Mouse (Mus musculus): ENCODE measurements at regions not wholly inside any gene's neighbourhood (a gene's known extent, or its start where the extent isn't known, plus 50 kb on each side); places are given as distances from the start of the nearest gene placed in this dataset.

DNA sequence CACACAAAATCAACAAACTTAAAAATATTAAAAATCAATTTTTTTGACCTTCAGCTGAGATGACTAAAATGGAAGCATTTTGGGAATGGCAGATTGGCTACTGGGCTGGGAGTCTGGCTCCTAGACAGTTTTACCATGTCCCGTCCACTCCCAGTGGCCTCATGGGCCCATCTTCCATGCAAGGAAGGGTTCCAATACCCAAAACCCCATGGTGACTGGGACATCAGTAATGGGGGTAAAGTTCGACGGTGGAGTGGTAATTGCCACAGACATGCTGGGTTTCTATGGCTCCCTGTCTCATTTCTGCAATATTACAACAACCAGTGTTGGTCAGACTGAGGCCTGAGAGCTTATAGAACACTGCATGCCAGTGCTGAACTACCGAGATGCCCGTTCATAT is 82.2 kb downstream of the Il20rb start:
- no peak for DNase-seq (ENCODE audit: low read depth, low spot score)

DNA sequence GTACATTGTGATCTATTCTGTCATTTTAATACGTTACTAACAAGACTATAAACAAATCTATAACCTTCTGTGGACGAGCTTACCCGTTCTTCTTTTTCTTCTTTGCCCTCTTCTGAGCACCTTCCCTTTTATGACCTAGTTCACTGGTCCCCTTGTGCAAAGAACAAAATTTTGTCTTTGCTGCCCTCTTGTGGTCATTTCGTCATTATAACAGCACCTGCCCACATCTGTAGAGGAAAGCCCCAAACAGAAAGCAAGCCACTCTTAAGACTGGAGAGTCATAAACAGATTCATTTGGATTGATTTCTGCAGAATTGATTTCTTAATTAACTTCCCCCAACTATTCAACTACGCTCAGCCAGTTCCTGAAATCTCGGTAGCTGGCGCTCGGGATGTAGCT is 86.2 kb downstream of the Il20rb start:
- peak; percentile 32 for DNase-seq (ENCODE audit: low read depth, low spot score)

DNA sequence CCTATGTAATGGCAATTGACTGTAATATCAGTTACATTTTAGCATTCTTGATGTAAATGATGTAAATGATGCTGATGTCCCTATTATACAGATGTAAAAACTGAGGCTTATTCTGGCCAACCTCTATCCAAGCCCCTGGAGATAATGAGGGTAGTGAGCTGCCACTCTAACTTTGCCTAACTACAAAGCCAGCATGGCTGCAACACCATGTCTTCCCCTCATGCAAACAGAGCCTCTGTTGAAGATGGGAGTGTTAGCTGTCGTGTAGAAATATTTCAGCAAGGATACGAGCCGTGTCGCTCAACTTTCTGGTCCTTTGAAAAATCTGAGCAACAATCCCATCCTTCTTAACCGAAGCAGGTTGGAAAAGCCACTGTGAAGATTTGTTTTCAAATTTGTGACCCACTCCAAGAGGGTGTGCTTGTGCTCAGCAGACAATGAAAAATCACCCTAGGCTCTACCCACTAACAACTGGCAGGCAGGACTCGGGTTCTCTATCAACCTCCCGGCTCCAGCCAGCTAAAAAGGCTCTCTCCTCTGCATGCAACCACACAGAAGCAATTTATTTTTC is 90.2 kb downstream of the Il20rb start:
- no peak for DNase-seq (ENCODE audit: low read depth, low spot score)

DNA sequence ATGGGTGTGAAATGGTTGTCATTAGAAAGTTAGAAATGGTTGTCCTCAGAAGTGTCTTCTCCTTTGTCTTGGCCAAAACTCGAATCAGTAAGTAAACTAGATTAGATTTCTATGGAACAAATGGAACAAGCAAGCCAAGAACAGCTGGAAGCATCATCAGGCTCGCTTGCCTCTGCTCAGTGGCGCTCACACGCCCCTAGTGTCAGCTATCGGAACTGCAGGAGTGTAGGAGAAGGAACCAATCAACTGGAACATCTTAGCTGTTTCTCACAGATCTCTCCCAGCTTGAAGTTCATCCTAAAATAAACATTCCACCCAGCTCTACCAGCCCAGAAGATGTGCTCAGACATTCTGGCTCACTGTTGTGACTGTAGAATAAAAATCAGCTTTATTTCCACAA is 90.9 kb downstream of the Il20rb start:
- DNase-seq (ENCODE audit: low read depth, low spot score) = no peak

DNA sequence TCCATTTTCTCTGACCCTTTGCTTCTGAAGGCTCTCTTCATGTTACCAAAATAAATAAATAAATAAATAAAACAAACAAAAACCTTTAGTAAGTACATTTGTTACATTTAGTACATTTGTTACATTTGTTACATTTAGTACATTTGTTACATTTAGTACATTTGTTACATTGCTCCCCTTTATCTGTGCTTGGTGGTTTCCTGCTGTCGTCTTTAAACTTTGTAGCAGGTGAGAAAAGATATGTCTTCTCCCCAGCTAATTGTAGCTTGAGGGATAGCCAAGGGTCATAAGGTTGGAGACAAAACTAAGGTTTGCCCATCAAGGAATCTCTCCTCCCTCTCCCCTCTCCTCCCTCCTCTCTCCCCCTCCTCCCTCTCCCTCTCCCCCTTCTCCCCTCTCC is 92.0 kb downstream of the Il20rb start:
- DNase-seq (ENCODE audit: low read depth, low spot score) = no peak

DNA sequence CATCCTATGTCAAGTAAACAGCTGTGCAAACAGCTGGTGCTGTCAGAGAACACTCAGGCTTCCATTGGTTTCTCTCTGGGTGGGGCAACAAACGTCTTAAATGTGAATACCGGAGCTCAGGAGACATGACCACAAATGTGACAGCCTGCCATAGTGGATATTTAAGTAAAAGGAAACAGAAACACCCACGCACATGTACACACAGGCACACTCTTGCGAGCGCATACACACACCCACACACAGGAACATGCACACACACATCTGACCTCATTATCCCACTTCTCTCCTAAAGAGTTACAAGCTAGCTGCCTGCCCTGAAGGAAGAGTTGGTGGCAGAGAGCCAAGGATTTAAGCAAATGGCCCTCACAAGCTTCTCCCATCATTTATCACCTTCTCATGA is 92.4 kb downstream of the Il20rb start:
- no peak for DNase-seq (ENCODE audit: low read depth, low spot score)

DNA sequence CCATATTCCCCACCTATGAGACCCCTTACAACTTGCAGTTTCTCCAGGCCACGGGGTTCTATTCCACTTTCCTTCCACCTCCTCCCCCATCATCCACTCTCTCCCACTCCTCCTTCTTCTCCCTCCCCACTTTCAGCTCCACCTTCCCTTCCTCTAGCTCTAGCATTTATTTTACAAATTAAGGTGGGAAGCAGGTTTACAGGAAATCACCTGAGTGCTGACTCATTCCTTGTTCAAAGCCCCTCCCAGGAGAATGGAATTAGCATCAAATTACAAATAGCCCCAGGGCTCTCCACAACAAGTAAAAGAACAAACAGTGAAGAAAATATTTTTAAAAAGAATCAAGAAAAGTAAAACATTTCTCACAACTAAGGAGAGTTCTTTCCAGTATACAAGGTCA is 94.3 kb downstream of the Il20rb start:
- DNase-seq (ENCODE audit: low read depth, low spot score) = no peak

DNA sequence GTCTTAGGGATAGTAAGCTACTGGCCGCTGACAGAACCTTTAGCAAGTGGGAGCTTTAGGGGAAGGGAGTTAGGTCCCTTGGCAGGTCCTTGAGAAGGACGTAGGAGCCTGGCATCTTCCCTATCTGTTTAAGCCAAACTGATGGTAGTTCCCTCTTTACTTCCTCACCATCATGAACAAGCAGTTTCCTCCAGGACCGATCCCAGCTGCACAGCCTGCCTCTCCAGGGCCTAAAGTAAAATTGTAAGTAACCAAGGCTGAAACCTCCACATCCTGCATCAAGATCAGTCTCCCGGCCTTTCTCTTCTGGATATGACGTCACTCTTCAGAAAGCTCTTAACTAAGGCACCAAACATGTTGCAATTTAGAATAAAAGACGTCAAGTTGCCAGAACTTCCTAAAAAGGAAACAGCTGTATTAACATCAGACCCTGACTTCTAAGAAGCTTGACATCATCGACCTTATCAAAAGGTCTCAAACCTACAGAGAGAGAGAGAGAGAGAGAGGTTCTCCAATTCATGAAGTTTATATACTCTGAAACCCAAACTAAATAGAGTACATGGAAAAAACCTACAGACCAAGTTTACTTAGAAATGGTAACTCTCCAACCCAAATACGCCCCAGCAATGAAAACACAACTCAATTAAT is 94.9 kb downstream of the Il20rb start:
- no peak for DNase-seq (ENCODE audit: low read depth, low spot score)

DNA sequence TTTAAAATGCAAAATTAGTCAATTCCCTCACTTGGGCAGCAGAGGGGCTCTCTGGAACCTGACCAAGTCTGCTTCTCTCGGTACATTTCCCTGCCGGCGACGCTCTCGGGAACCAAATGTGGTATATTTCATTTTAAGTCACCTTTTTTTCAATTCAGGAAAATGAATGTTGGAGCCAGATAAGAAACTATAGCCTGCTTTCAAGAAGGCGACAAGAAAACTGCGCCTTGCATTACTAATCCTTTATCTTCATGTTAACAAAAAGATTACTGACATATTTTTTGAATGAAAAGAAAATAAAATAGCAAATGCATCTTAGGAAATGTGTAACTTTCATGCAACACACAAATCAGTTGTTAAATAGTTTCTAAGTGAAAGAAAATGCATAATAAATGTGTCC is 98.2 kb downstream of the Il20rb start:
- DNase-seq (ENCODE audit: low read depth, low spot score) = no peak

DNA sequence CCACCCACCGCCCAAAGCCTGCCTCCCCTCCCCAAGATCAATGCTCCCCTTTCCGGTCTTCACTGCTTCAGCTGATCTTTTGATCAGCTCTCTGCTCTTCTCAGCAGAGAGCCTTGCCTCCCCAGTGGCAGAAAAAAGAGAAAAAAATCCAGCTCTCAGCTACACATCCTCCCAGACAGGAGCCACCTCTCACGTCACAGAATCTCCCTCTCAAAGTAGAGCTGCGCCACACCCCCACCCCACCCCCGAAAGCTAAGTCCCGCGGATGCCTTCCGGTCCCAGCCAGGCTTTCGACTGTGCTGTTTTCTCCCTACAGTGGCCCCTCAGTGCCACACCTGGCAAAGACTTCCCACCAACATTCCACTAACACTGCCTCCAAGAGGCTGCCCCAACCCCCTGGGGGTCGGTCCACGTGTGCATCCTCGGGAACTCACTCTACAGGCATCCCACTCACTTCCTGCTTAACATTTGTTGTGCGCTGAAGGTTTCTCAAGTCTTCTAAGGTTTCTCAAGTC is 99.4 kb downstream of the Il20rb start:
- no peak for DNase-seq (ENCODE audit: low read depth, low spot score)

DNA sequence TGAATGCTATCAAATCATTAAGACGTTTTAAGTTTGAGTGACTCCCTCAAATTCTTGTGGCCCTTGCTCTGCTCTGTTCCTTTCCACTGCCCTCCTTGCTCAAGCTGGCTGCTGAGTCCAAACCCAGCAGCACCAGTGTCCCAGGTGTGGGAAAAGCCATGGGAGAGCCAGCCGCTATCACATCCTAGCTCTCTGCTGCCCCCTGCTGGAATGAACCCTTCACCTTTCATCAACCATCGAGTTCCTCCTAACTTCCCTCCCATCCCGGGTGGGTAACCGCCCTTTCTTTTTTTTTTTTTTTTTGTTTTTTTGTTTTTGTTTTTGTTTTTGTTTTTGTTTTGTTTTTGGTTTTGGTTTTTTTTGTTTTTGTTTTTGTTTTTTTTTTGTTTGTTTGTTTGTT is 104.1 kb downstream of the Il20rb start:
- no peak for DNase-seq (ENCODE audit: low read depth, low spot score)

DNA sequence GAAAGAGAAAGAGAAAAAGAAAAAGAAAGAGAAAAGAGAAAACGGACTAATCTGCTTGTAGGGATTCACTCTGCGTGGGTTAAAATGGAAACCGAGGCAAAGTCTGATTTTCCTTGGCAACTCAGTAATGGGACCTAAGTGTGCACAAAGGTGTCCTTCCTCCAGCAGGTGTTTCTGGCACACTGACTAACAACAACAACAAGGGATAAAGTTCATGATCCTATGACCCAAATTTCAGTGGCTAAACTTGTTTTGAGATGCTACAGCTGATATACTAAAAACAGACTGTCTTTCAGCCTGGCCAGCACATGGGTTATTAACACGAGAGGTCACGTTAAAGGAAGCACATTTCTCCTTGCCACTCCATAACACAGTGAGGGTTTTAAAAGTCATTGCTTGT is 116.7 kb downstream of the Il20rb start:
- no peak for DNase-seq (ENCODE audit: low read depth, low spot score)

DNA sequence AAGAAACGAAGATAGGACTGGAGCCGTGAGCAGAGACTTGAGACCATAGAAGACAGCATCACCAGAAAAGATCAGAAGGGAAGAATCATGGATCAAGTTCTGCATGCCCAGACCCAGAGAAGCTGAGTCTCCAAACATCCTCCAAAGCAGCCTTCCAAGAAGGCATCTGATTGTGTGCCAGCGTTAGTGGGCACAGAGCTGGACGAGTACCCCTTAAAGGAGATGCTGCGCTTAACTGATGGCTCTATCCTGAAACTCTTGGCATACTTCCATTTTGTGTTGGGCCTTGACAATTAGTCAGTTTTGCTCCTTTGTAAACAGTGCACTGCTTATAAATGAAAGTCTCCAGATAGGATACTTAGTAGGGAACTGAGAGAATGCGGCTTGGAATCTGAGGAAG is 119.8 kb downstream of the Il20rb start:
- no peak for DNase-seq (ENCODE audit: low read depth, low spot score)

DNA sequence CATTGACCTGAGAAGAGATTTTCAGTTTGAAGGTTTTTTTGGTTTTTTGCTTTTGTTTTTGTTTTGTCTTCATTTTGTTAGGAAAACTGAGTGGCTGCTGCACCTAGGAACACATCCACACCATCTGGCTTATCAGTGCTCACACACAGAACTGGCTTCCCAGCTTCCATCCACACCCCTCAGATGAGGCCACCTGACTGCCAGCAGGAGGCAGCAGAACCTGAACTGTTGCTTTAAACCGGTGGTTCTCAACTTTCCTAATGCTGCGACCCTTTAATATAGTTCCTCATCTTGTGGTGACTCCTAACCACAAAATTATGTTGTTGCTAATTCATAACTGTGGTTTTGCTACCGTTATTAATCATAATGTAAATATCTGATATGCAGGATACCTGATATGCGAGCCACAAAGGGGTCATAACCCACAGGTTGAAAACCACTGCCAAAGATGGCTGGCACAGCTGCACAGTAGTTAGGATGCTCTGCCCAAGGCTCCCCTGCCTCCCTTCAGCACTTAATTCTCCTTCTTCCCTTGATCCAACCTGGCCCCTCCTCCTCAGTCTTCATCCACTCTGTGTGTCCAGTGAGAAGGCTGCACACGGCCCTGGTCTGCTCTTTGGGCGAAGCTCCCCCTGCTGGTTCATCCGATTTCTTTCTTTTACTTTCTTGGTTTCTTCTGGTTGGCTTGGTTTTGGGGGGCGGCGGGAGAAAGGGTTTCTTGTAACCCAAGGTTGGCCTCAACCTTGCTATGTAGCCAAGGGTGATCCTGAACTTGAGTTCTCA is 126.5 kb downstream of the Il20rb start:
- no peak for DNase-seq (ENCODE audit: low read depth, low spot score)

DNA sequence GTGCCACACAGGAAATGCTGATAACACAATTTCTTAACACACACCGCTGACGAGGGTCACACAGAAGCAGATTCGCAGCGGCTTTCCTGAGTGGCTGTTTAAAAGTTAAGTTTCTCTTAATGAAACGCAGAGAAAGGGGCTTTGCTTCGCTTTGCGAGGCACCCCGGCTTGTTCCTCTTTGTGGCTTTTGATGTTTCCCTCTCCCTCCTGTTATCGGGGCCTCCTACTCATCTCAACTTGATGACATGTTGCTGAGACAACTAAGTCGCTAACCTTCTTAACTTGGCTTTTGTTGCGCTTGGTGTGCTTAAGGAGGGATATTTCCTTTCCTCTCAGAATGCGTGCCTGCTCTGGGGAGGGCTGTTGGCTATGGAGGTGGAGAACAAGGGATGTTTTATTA is 129.0 kb downstream of the Il20rb start:
- no peak for DNase-seq (ENCODE audit: low read depth, low spot score)

DNA sequence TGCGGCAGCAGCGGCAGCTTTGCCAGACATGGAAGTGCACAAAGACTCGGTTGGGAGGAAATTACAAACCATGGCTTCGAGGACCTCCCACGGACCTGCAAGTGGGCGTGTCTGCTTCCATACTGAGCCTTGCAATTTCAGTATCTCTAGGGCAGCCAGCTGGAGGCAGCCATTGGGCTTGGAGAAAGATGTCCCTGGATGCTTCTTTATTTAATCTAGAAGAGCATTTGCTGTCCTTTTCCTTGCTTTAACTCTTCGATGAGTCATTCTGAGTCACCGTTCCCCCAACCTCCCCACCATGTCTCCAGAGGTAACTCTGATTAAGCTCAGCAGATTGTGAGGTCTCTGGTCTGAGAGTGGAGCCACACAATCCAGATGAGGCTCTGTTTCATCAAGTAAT is 145.8 kb downstream of the Il20rb start:
- DNase-seq (ENCODE audit: low read depth, low spot score) = no peak

DNA sequence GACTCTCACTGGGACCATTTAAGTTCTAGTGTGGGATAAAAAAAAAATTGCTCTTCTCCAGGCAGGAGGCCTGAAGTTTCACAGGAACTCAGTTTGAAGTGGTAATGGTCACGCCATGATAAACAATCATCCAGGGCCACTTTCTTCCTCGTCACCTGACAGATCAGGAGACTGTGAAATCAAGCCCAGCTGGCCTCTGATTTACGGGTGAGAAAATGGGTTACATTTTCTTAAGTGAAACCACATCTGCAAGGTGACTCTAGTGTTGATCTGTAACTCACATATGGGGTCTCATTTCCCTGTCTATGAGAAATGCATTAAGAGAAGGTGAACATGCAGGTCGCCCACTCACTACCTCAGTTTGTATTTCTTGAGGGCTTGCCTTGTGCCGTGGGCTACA is 178.8 kb downstream of the Il20rb start:
- no peak for DNase-seq (ENCODE audit: low read depth, low spot score)

DNA sequence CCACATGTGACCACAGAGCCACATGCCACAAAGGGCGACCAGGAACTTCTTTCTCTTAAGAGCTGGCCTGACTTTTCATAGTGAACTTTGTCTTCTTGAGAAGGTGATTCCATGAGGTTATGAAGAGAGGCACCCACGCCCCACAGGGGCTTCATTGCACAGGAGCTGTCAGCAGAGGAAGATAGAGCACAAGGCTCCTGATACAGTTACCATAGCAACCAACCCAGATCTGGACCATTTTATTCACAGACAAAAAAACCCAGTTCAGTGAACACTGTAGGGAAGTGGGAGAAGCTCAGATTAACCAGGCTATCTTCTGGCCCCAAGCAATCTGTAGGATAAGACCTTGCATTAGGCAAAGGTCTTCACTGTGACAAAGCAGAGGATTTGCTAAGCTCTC is 179.2 kb downstream of the Il20rb start:
- DNase-seq (ENCODE audit: low read depth, low spot score) = peak; percentile 46

DNA sequence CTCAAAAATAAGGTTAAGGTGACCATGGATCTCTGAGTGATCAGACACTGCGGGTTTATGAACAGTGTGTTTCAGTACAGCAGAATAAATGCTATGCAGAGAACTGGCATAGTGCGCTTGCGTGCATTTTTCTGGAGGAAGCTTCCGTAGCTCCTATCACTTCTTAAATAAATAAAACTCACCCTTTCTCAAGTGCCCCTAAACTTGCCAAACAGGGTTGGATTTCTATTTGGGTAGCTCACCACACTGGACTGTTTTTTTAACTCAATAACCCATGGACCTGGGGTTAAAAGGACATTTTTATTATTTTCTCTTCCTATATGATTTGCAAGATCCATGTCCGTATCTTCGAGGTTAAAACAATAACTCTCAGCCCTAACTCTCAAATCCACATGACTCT is 182.8 kb downstream of the Il20rb start:
- DNase-seq (ENCODE audit: low read depth, low spot score) = no peak

DNA sequence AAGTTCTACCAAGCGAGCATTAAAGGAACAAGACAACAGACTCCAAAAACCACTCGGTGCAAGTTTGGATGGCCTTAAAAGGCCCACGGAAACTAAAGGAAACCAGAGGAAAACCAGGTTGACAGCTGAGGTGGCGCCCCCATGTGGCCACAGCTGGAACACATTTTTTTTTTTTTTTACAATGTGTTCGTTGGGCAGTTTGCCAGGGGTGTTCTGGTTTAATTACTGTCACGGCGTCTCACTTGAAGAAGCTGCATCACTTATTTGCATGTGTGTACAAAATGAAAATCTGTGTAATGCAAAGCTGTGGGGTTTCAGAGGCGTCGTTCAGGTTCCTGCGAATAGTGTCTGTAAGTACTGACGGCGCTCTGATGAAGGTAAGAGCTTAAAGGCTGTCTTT is 185.0 kb downstream of the Il20rb start:
- no peak for DNase-seq (ENCODE audit: low read depth, low spot score)

DNA sequence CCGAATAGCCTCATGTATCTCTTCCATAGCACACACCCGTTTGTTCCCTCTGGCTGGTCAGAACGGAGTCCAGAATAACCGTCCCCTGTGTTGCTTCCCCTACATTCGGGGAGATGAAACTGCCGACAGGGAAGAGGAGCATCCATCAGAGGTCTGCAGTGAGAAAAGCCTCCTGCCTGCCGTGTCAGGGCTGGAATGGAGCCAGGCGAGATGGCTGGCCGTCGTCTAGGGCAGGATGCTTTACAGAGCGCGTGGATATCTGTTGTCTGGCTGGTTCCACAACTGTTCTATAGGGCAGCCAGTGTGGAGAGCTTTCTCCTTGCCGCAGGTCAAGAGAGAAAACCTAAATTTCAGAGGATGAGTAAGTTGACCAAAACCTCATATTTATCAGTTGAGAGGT is 209.2 kb downstream of the Il20rb start:
- no peak for DNase-seq (ENCODE audit: low read depth, low spot score)

DNA sequence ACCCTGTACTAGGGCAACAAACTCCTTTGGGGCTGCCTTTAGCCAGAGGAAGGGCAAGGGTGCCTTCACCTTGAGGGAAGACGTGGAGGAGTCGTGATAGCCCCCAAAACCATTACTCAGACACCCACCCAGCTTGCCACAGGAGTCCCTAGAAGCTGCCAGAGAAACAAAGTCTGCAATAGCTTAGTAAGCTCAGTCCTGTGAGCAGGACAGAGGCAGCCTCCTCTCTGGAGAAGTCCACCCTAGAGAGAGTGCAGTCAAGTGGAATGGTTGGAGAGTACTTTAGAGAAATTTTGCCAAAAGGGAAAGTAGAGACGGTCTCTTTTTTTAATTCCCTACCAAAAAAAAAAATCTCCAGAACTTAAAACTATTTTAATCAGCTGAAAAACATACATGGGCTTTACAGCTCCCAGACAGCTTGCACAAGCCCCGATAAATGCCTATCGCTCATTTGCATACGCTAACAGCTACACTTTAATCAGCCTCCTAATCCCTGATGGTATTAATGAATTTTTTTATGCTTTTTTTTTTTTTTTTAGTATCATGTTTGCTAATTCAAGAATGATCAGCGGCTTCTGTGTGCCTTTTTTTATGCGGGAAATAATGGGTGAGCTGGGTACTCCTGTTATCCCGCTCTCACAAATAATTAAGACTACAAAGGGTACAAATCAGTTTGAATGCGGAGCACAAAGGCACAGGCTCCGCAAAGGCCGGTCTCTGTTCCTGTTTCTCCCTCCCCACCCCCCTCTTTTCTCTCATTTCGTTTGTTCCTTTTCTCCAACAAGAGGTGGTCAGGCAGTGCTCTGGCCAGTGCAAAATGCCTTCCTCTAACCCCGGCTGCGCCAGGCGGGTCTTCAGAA is 219.8 kb downstream of the Il20rb start:
- DNase-seq (ENCODE audit: low read depth, low spot score) = peak; percentile 2
